9 mouse cellular contexts compared by ENCODE assay signal in the genomic region with DNA sequence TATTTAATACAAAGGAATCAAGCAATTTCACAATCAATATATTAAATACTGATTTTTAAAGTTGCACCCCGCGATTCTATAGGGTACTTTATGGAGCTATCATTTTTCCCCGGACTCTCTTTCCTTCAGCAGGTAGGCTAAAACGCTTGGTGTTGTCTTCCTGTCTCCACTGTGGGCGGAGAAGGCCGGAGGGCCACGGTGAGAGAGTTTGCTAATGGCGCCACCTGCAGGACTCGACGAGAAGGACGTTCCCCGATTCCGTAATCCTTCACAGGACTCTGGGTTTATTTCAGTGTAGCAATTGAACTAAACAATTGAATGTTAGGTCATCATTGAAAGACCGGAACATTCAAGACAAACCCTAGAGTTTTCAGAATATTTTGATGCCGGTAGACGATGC. TPM values are rescaled to one million over a fixed set of nuclear protein-coding genes. Genes with fewer than 3 reads are reported as not detected.
DNase-seq lines count a peak whose midpoint lies in the region; ATAC-seq and TF ChIP-seq lines count a peak whose summit lies in the region.
"Had no signal": no experiment of that assay in that cellular context is flagged by ENCODE, and none has a peak within 500 bp of the region (broad histone marks: within the 10 kb centered on the region; RNA-seq: fewer than 3 reads in every experiment).

No protein-coding gene starts in this region.

- H3K9me3 ChIP-seq in heart, embryonic 11.5 days (replicated peaks; ENCODE audit: control insufficient read depth, low read length), result no peaks in the 10 kb centered on the region

- no peak overlapping the region for H3K9ac ChIP-seq in heart, embryonic 11.5 days (ENCODE audit: low read depth, low read length)

- peak; percentile 15 for DNase-seq in T-cell, adult 2 months (ENCODE audit: low spot score)
- DNase-seq in kidney, postnatal 25 days, result peak; percentile 82 to 87
- DNase-seq in lung, postnatal 25 days (ENCODE audit: low spot score), result peak; percentile 72
- peak; percentile 50 for DNase-seq in retina, adult 2 months (ENCODE audit: low read depth, low spot score)

- H3K36me3 ChIP-seq in C2C12 (ENCODE audit: control insufficient read depth, insufficient read depth), result no peaks in the 10 kb centered on the region
- H3K36me3 ChIP-seq in heart, embryonic 11.5 days (ENCODE audit: control insufficient read depth, insufficient read depth, low read length), result no peaks in the 10 kb centered on the region

- peak; percentile 85 for TF ChIP-seq CTCF in C2C12 (IDR thresholded peaks at IDR 0.05; ENCODE audit: control insufficient read depth, insufficient read depth, insufficient read length)

- 3% methylated on average over 16 of the region's 16 CpGs for WGBS in heart, embryonic 11.5 days (ENCODE audit: insufficient replicate concordance)

- H3K4me1 ChIP-seq in heart, embryonic 11.5 days (ENCODE audit: control insufficient read depth, insufficient read depth, low read length), result peaks cover 7% of the 10 kb centered on the region

- ATAC-seq in common myeloid progenitor, adult 5-6 weeks (replicated peaks; ENCODE audit: low read depth, poor library complexity, severe bottlenecking), result peak; percentile 59
- ATAC-seq in heart, embryonic 11.5 days (replicated peaks; ENCODE audit: insufficient number of reproducible peaks, low FRiP score, low TSS enrichment), result no peak
- no peak for ATAC-seq in activated CD4-positive, CD25-positive, alpha-beta regulatory T cell, adult 4 months

- peak overlapping the region; percentile 37; the same call in 1 of the 2 replicates for H3K4me2 ChIP-seq in heart, embryonic 11.5 days

- H3K79me3 ChIP-seq in C2C12 (ENCODE audit: low read depth), result no peaks in the 10 kb centered on the region

- peaks cover 27% of the 10 kb centered on the region for H3K27me3 ChIP-seq in C2C12 (ENCODE audit: control insufficient read depth, insufficient read depth, insufficient read length)
- peaks cover 77% of the 10 kb centered on the region for H3K27me3 ChIP-seq in heart, embryonic 11.5 days (ENCODE audit: control insufficient read depth, insufficient read depth, low read length)

- H3K79me2 ChIP-seq in C2C12 (ENCODE audit: control insufficient read depth, insufficient read depth), result no peaks in the 10 kb centered on the region

- H3K4me3 ChIP-seq in C2C12 (ENCODE audit: insufficient read depth, poor library complexity, severe bottlenecking), result no peak overlapping the region
- H3K4me3 ChIP-seq in heart, embryonic 11.5 days (ENCODE audit: low read depth, low read length), result no peak overlapping the region

- no peak overlapping the region for H3K27ac ChIP-seq in heart, embryonic 11.5 days (ENCODE audit: low read depth, low read length)

- H3ac ChIP-seq in C2C12 (ENCODE audit: control insufficient read depth, insufficient read length, low read depth), result no peak overlapping the region

TF ChIP-seq in C2C12, 6 proteins besides CTCF, POLR2A, EP300 and RAD21:
- no peak for TF ChIP-seq CEBPB (IDR thresholded peaks at IDR 0.05; ENCODE audit: low read depth)
- TF ChIP-seq MYOD1 (IDR thresholded peaks at IDR 0.05; ENCODE audit: control insufficient read depth, insufficient read length, low read depth), result no peak
- TF ChIP-seq USF1 (IDR thresholded peaks at IDR 0.05; ENCODE audit: low read depth), result no peak
- no peak for TF ChIP-seq MAX (IDR thresholded peaks at IDR 0.05)
- no peak for TF ChIP-seq FOSL1 (IDR thresholded peaks at IDR 0.05; ENCODE audit: insufficient read depth, low read length, poor library complexity, severe bottlenecking)
- no peak for TF ChIP-seq MYOG (IDR thresholded peaks at IDR 0.05; ENCODE audit: control insufficient read depth, extremely low read depth, insufficient read length)

RNA-seq across cellular contexts. Expression of gene Gbx2, which starts 12.2 kb away (rescaled TPM):
- 0.16 TPM for polyA plus RNA-seq in C2C12 (2012; fragmentation: generic; extraction: Trizol)
- 4.7 and 8.2 TPM in 2 replicates for total RNA-seq in common myeloid progenitor, adult 5-6 weeks (2017)
- 0.17 and 0.39 TPM in 2 replicates for polyA plus RNA-seq in heart, embryonic 11.5 days (2014; fragmentation: Nextera tagmentation; extraction: Ambion mirVana)
- not detected for polyA plus RNA-seq in activated CD4-positive, CD25-positive, alpha-beta regulatory T cell, adult 4 months (2017; shearing (Covaris generic))
- polyA plus RNA-seq: frontal cortex, adult 2 months had no signal

Comparison
In these comparisons a context has a peak if more than half of its experiments do, and no peak if none do; other contexts are left out.
1. DNase-seq: peak in every context shown above with its lines; median percentile 84 in kidney, postnatal 25 days; 72 in lung, postnatal 25 days; 50 in retina, adult 2 months; 15 in T-cell, adult 2 months.